Mouse (Mus musculus): ENCODE measurements around the gene Mmrn2. TPM values are rescaled to one million over a fixed set of nuclear protein-coding genes. Genes with fewer than 3 reads are reported as not detected.
"Not testable (repeated sequence)": the region's sequence is repeated elsewhere in the genome, so short reads cannot be mapped to it uniquely, and the experiment has no call there.

Gene Mmrn2
- polyA plus RNA-seq, 1 experiment from 2014 or later: 28.8 TPM

DNA sequence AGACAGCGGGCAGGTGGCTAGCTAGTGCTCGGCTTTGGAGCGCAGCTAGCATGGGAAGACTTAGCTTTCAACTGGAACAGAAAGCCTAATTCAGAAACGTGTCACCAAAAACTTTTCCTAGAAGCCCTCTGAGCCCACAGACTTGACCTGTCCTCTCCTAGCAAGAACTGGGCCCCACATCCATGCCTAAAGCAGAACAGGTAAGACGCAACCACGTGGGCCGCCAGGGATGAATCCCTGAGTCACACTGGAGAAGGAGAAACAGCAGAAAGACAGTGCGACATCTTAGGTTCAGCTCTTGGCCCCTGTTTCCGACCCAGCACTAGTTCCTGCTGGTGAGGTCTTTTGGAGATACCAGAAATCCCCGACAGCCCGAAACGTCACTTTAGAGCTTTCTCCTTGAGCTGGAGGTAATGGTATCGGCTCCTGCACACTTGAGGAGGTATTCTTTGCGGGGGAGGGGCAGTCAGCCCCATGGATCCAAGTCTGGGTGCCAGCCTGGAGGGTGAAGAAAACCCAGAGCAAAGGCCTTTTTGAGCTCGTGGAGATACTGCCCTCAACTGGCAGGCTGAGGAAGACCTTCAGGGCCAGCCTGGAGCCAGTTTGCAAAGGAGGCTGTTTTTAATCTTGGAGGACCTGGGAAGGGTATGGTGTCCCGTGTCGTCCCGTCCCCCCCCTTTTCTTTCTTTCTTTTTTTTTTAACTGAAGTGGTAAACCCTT lies 12.4 kb upstream of the Mmrn2 start:
- peak overlapping the region; percentile 68 for H3K9ac ChIP-seq (ENCODE audit: low read length)
- 26% methylated on average over 18 of the region's 18 CpGs for WGBS
- ATAC-seq (ENCODE audit: insufficient number of reproducible peaks, insufficient read depth, low FRiP score, low read depth): no peak
- peak overlapping the region; percentile 95 for H3K4me2 ChIP-seq (ENCODE audit: low read length)
- peaks cover 2 to 5% of the 10 kb centered on the region in 2 experiments; a peak in 2 of 4 replicates for H3K4me1 ChIP-seq (ENCODE audit: control insufficient read depth in 2 of 2, insufficient read depth in 2 of 2, low read length in 2 of 2)
- 0 out of 2 replicates have a peak, but pooled peaks cover 3% of the 10 kb centered on the region for H3K27me3 ChIP-seq (ENCODE audit: control insufficient read depth, insufficient read depth, low read length)
- peak overlapping the region; percentile 50 to 62 for H3K4me3 ChIP-seq (ENCODE audit: control insufficient read depth in 1 of 2, insufficient read depth in 1 of 2, low read depth in 1 of 2, low read length in 2 of 2)
- H3K9me3 ChIP-seq (ENCODE audit: control insufficient read depth, low read length): no peaks in the 10 kb centered on the region
- no peak overlapping the region for H3K27ac ChIP-seq (replicated peaks in 1 of 2; ENCODE audit: control insufficient read depth in 1 of 2, insufficient read depth in 1 of 2, low read depth in 2 of 2, low read length in 2 of 2)
- H3K36me3 ChIP-seq (ENCODE audit: control insufficient read depth, insufficient read depth, low read length): no peaks in the 10 kb centered on the region

DNA sequence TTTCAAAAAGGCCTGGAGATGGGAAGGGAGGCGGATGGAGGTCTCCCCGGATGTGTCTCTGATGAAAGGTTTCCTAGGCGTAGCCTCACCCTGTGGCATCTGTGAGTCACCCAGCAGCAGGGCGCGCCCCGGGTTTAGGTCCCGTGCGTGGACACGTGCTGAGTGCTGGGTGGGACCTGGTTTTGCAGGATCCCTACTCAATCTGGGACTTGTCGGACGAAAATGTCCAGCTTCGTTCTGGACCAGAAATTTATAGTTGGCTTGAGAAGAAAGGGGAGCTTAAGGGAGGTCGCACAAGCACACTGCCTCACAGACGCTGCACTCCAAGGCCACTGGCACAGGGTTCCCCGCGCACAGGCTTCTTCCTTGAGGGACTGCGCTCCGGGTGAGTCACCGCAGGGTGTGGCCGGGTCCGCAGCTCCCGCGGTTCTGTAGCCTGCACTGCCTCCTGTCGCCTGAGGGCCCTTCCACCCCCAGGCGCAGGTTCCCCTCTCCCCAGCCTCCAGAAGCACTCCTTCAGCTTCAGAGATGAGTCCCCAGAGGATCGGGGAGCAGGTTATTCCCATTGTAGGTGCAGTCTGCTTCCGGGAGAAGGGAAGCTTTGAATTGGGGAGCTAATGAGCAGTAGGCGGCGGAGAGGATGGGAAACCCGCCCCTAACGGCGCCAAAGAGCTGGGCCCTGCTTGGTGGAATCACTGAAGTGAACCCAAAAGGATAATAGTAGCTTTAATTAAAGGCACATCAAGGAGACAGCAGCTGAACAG lies 11.6 kb upstream of the Mmrn2 start:
- Histone ChIP-seq H3K27me3 (ENCODE audit: control insufficient read depth, insufficient read depth, low read length) (0 out of 2 replicates have a peak, but pooled peaks cover 3% of the 10 kb centered on the region), H3K27ac (replicated peaks in 1 of 2; ENCODE audit: control insufficient read depth in 1 of 2, insufficient read depth in 1 of 2, low read depth in 2 of 2, low read length in 2 of 2) (no peak overlapping the region), H3K4me2 (ENCODE audit: low read length) (peak overlapping the region; percentile 95), H3K9ac (ENCODE audit: low read length) (peak overlapping the region; percentile 68), H3K4me1 (ENCODE audit: control insufficient read depth in 2 of 2, insufficient read depth in 2 of 2, low read length in 2 of 2) (peaks cover 2 to 5% of the 10 kb centered on the region in 2 experiments; a peak in 2 of 4 replicates), H3K9me3 (ENCODE audit: control insufficient read depth, low read length) (no peaks in the 10 kb centered on the region), H3K4me3 (ENCODE audit: control insufficient read depth in 1 of 2, insufficient read depth in 1 of 2, low read depth in 1 of 2, low read length in 2 of 2) (peak overlapping the region; percentile 50 to 62), H3K36me3 (ENCODE audit: control insufficient read depth, insufficient read depth, low read length) (no peaks in the 10 kb centered on the region)
- WGBS: 3% methylated on average over 32 of the region's 32 CpGs
- peak; percentile 74 for ATAC-seq (ENCODE audit: insufficient number of reproducible peaks, insufficient read depth, low FRiP score, low read depth)

DNA sequence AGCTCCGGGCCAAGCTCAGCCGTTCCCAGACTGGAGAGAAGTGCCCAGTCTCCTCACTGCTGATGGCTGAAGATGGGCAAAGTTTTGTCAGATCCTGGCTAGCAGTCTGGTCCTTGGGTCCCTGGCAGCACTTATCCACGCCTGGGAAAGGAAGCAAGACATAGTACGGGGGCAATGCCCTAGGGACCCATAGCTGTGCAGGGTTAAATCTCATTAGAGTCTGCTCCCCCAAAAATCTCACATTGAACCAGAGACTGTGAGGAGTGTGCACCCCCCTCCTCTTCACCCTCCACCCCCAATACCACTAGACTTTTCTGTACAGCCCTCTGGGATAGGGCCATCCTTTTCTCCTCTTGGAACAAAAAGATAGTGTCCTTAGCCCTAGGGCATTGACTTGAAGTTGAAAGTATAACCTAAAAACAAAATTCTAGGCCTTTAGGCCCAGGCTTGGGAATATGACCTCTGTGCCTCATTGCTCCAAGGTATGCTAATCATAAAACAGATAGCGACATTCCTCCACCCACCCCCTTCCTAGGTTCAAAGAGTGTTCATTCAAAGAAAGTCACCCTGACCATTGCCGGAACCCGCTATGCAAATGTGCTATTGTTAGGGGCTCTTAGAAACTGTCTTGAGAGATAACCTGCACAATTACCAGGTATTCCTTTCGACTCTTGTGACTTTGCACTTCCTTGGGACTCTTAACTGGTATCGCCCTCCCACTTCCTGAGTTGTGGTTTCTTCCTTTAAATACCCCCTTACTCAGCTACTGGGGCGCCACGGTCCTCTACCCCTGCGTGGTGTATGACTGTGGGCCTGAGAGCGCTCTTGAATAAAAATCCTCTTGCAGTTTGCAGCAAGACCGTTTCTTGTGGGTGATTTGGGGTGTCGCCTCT lies 10.8 kb upstream of the Mmrn2 start:
- H3K27me3 ChIP-seq (ENCODE audit: control insufficient read depth, insufficient read depth, low read length); H3K9me3 ChIP-seq (ENCODE audit: control insufficient read depth, low read length); H3K4me1 ChIP-seq (ENCODE audit: control insufficient read depth in 2 of 2, insufficient read depth in 2 of 2, low read length in 2 of 2); H3K27ac ChIP-seq (replicated peaks in 1 of 2; ENCODE audit: control insufficient read depth in 1 of 2, insufficient read depth in 1 of 2, low read depth in 2 of 2, low read length in 2 of 2); H3K36me3 ChIP-seq (ENCODE audit: control insufficient read depth, insufficient read depth, low read length); ATAC-seq (ENCODE audit: insufficient number of reproducible peaks, insufficient read depth, low FRiP score, low read depth): not testable (repeated sequence)
- Histone ChIP-seq H3K4me2 (ENCODE audit: low read length) (peak overlapping the region; percentile 95), H3K4me3 (ENCODE audit: control insufficient read depth in 1 of 2, insufficient read depth in 1 of 2, low read depth in 1 of 2, low read length in 2 of 2) (peak overlapping the region in 1 of 2 experiments; percentile 50; a peak in 3 of 4 replicates), H3K9ac (ENCODE audit: low read length) (peak overlapping the region; percentile 68; the same call in 1 of the 2 replicates)
- 77% methylated on average over 15 of the region's 15 CpGs for WGBS

DNA sequence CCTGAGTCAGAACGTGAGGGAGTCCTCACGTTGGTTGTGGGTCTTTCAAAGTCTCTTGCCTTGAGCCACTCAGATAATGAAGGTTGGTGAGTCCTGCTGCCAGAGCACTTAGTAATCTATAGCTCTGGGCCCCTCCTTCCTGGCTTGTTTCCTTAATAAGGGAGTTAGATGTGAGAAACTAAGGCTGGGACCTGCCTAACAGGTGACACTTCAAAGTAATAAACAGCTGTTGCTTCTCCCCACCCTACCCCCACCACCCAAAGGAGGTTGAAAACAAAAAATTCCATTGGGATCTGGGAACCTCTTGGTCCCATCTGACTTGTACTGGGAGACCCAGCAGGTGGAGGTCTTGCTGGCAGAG lies 10.1 kb upstream of the Mmrn2 start:
- no peak for ATAC-seq (ENCODE audit: insufficient number of reproducible peaks, insufficient read depth, low FRiP score, low read depth)
- Histone ChIP-seq H3K27me3 (ENCODE audit: control insufficient read depth, insufficient read depth, low read length) (0 out of 2 replicates have a peak, but pooled peaks cover 3% of the 10 kb centered on the region), H3K27ac (replicated peaks in 1 of 2; ENCODE audit: control insufficient read depth in 1 of 2, insufficient read depth in 1 of 2, low read depth in 2 of 2, low read length in 2 of 2) (no peak overlapping the region), H3K4me2 (ENCODE audit: low read length) (no peak overlapping the region), H3K4me1 (ENCODE audit: control insufficient read depth in 2 of 2, insufficient read depth in 2 of 2, low read length in 2 of 2) (peaks cover 2 to 5% of the 10 kb centered on the region in 2 experiments; a peak in 2 of 4 replicates), H3K9ac (ENCODE audit: low read length) (no peak overlapping the region), H3K4me3 (ENCODE audit: control insufficient read depth in 1 of 2, insufficient read depth in 1 of 2, low read depth in 1 of 2, low read length in 2 of 2) (no peak overlapping the region), H3K9me3 (ENCODE audit: control insufficient read depth, low read length) (no peaks in the 10 kb centered on the region), H3K36me3 (ENCODE audit: control insufficient read depth, insufficient read depth, low read length) (no peaks in the 10 kb centered on the region)
- WGBS: 88% methylated on average over 2 of the region's 2 CpGs

DNA sequence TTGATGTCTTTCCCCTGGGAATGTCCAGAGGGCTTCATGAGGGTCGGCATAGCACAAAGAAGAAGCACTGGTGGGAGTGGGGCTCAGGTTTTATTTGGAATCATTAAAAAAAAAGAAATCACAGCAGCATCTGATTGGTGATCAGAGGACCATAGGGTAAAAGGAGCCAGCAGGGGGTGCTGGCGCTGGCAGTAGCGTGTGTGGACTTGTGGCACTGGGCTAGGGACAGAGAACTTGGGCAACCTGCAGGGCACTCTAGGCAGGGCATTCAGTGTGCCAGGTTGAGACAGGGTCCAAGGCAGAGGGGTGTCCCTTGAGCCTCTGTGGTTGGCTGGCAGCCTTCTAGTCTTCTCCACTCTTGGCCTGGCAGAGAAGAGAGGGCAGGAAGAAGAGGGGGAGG lies 5.1 kb upstream of the Mmrn2 start:
- no peaks in the 10 kb centered on the region for H3K9me3 ChIP-seq (ENCODE audit: control insufficient read depth, low read length)
- H3K36me3 ChIP-seq (ENCODE audit: control insufficient read depth, insufficient read depth, low read length): no peaks in the 10 kb centered on the region
- no peaks in the 10 kb centered on the region for H3K27me3 ChIP-seq (ENCODE audit: control insufficient read depth, insufficient read depth, low read length)
- H3K4me2 ChIP-seq (ENCODE audit: low read length): no peak overlapping the region
- no peak overlapping the region for H3K27ac ChIP-seq (replicated peaks in 1 of 2; ENCODE audit: control insufficient read depth in 1 of 2, insufficient read depth in 1 of 2, low read depth in 2 of 2, low read length in 2 of 2)
- H3K4me3 ChIP-seq (ENCODE audit: control insufficient read depth in 1 of 2, insufficient read depth in 1 of 2, low read depth in 1 of 2, low read length in 2 of 2): no peak overlapping the region
- ATAC-seq (ENCODE audit: insufficient number of reproducible peaks, insufficient read depth, low FRiP score, low read depth): no peak
- peaks cover 6 to 13% of the 10 kb centered on the region in 2 experiments for H3K4me1 ChIP-seq (ENCODE audit: control insufficient read depth in 2 of 2, insufficient read depth in 2 of 2, low read length in 2 of 2)
- H3K9ac ChIP-seq (ENCODE audit: low read length): no peak overlapping the region
- 54% methylated on average over 3 of the region's 3 CpGs for WGBS

DNA sequence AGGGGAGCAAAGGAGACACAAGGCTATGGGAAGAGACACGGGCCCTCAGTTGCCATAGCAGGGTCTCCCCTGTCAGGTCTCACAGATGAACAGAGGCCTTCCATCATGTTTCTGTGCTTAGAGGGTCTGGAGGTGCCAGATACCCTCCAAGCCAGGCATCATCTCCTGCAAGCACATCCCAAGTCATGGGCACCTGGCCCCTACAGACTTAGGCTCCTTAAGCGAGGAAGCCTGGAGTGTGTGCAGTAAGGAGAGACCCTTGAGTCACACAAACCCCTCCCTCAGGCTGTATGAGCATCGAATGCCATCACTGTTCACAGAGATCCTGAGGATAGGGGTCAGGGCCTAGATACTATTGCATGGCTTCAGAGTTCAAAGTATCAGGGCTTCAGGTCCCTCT lies 4.3 kb upstream of the Mmrn2 start:
- Histone ChIP-seq H3K4me1 (ENCODE audit: control insufficient read depth in 2 of 2, insufficient read depth in 2 of 2, low read length in 2 of 2) (peaks cover 6 to 13% of the 10 kb centered on the region in 2 experiments), H3K27ac (replicated peaks in 1 of 2; ENCODE audit: control insufficient read depth in 1 of 2, insufficient read depth in 1 of 2, low read depth in 2 of 2, low read length in 2 of 2) (no peak overlapping the region), H3K4me2 (ENCODE audit: low read length) (no peak overlapping the region), H3K9me3 (ENCODE audit: control insufficient read depth, low read length) (no peaks in the 10 kb centered on the region), H3K27me3 (ENCODE audit: control insufficient read depth, insufficient read depth, low read length) (no peaks in the 10 kb centered on the region), H3K36me3 (ENCODE audit: control insufficient read depth, insufficient read depth, low read length) (no peaks in the 10 kb centered on the region), H3K4me3 (ENCODE audit: control insufficient read depth in 1 of 2, insufficient read depth in 1 of 2, low read depth in 1 of 2, low read length in 2 of 2) (no peak overlapping the region), H3K9ac (ENCODE audit: low read length) (no peak overlapping the region)
- 82% methylated on average over 3 of the region's 3 CpGs for WGBS
- no peak for ATAC-seq (ENCODE audit: insufficient number of reproducible peaks, insufficient read depth, low FRiP score, low read depth)

DNA sequence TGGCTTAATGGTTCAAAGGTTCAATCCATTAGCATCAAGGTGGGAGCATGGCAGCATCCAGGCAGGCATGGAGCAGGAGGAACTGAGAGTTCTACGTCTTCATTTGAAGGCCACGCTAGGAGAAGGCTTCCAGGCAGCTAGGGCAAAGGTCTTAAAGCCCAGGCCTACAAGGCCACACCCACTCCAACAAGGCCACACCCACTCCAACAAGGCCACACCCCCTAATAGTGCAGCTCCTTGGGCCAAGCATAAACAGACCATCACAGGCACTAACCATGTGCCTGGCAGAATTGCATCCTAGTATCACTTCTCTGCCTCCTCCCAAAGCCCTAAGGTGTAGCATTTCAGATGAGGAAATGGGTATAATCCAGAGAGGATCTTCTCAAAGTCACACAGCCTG lies 3.5 kb upstream of the Mmrn2 start:
- H3K4me2 ChIP-seq (ENCODE audit: low read length): no peak overlapping the region
- WGBS: 73% methylated on average over 2 of the region's 2 CpGs
- no peak overlapping the region for H3K27ac ChIP-seq (replicated peaks in 1 of 2; ENCODE audit: control insufficient read depth in 1 of 2, insufficient read depth in 1 of 2, low read depth in 2 of 2, low read length in 2 of 2)
- H3K9me3 ChIP-seq (ENCODE audit: control insufficient read depth, low read length): no peaks in the 10 kb centered on the region
- H3K36me3 ChIP-seq (ENCODE audit: control insufficient read depth, insufficient read depth, low read length): no peaks in the 10 kb centered on the region
- ATAC-seq (ENCODE audit: insufficient number of reproducible peaks, insufficient read depth, low FRiP score, low read depth): no peak
- no peak overlapping the region for H3K9ac ChIP-seq (ENCODE audit: low read length)
- H3K27me3 ChIP-seq (ENCODE audit: control insufficient read depth, insufficient read depth, low read length): no peaks in the 10 kb centered on the region
- no peak overlapping the region for H3K4me3 ChIP-seq (ENCODE audit: control insufficient read depth in 1 of 2, insufficient read depth in 1 of 2, low read depth in 1 of 2, low read length in 2 of 2)
- peaks cover 6 to 13% of the 10 kb centered on the region in 2 experiments for H3K4me1 ChIP-seq (ENCODE audit: control insufficient read depth in 2 of 2, insufficient read depth in 2 of 2, low read length in 2 of 2)

Data from heart, embryonic 14.5 days (tissue).